Mouse (Mus musculus) G1E (cell line): ENCODE measurements around the gene Lysmd4. TPM values are rescaled to one million over a fixed set of nuclear protein-coding genes. Genes with fewer than 3 reads are reported as not detected.

Experiments
- ATAC-seq: 2 replicates; pipeline ENCODE4 v1.8.0; 2016; ENCODE audit warnings: mild to moderate bottlenecking; ENCODE audit not compliant: insufficient number of reproducible peaks, poor library complexity, low FRiP score, severe bottlenecking; ENCODE audit errors: extremely low read depth
- DNase-seq: peaks from one replicate; pipeline ENCODE4 v3.0.0; 2012; ENCODE audit warnings: low spot score
- H3K27me3 ChIP-seq: 2 replicates; pipeline ENCODE4 v1.6.1; 2012; ENCODE audit warnings: mild to moderate bottlenecking, low read length, inconsistent platforms; ENCODE audit not compliant: insufficient read depth
- H3K36me3 ChIP-seq: replicated peaks from 2 replicates; pipeline ENCODE3; 2012; ENCODE audit warnings: mild to moderate bottlenecking, inconsistent platforms
- H3K4me1 ChIP-seq: 2 replicates; pipeline ENCODE4 v1.6.1; 2012; ENCODE audit warnings: low read depth, low read length, inconsistent platforms, mixed read lengths; ENCODE audit not compliant: insufficient read depth
- H3K4me3 ChIP-seq: 2 replicates; pipeline ENCODE4 v1.5.1; 2012; ENCODE audit warnings: low read depth, mild to moderate bottlenecking, inconsistent platforms, low read length, moderate library complexity, mixed read lengths
- H3K9me3 ChIP-seq: replicated peaks from 2 replicates; pipeline ENCODE4 v1.6.1; 2012; ENCODE audit warnings: inconsistent platforms
- CTCF ChIP-seq: IDR thresholded peaks from 2 replicates; pipeline ENCODE4 v1.5.1; 2012; ENCODE audit warnings: low read depth, low read length, inconsistent platforms, mixed read lengths
- GATA1 ChIP-seq: IDR thresholded peaks from 2 replicates; pipeline ENCODE4 v1.6.1; 2012; ENCODE audit warnings: borderline replicate concordance, low read length, inconsistent platforms, mixed read lengths
- GATA2 ChIP-seq: IDR thresholded peaks from 2 replicates; pipeline ENCODE4 v1.6.1; 2012; ENCODE audit warnings: low read depth, low read length, inconsistent platforms, borderline replicate concordance
- POLR2AphosphoS5 ChIP-seq: IDR thresholded peaks from 2 replicates; pipeline ENCODE4 v1.6.1; 2012; ENCODE audit warnings: low read depth, low read length, inconsistent platforms; ENCODE audit not compliant: insufficient replicate concordance
- TAL1 ChIP-seq: conservative IDR thresholded peaks from 2 replicates; pipeline ENCODE4 v1.6.1; 2012; ENCODE audit warnings: low read depth, low read length, inconsistent platforms, mixed read lengths
- polyA plus RNA-seq: library from polyadenylated mRNA; stranded (reverse); fragments of >175 nt; gene quantifications from 2 replicates; pipeline ENCODE4 v1.2.3, GENCODE M21; 2012
- total RNA-seq, 2 experiments: library from RNA; stranded (forward) in 1 of 2; stranded (reverse) in 1 of 2; fragments of 200-1000 nt in 1 of 2; fragments of >200 nt in 1 of 2; fragmentation: Nextera tagmentation in 1 of 2; gene quantifications; 2 replicates each; pipeline ENCODE4 v1.2.3; 2014 to 2017

Gene Lysmd4
- total and polyA plus RNA-seq, 3 experiments = 1.5 to 2.1 (median 1.9) TPM

- Histone ChIP-seq H3K36me3 (peaks cover 27% of the 10 kb centered on the region), H3K4me1 (no peaks in the 10 kb centered on the region), H3K27me3 (no peaks in the 10 kb centered on the region), H3K4me3 (no peak overlapping the region), H3K9me3 (no peaks in the 10 kb centered on the region)
- ATAC-seq (no peak), DNase-seq (no peak)
- TF ChIP-seq GATA1 (no peak), TAL1 (no peak), GATA2 (no peak), POLR2AphosphoS5 (no peak), CTCF (no peak)
Observed at GRCm38 (mm10) chr7:67229701-67230100, 7.4 kb downstream of the Lysmd4 start.

- Histone ChIP-seq H3K4me3 (no peak overlapping the region), H3K9me3 (no peaks in the 10 kb centered on the region), H3K27me3 (no peaks in the 10 kb centered on the region), H3K4me1 (no peaks in the 10 kb centered on the region), H3K36me3 (peaks cover 32% of the 10 kb centered on the region)
- ATAC-seq = no peak
- no peak for DNase-seq
- no peak for TF ChIP-seq GATA1
- TF ChIP-seq TAL1 = no peak
- no peak for TF ChIP-seq POLR2AphosphoS5
- TF ChIP-seq CTCF = no peak
- no peak for TF ChIP-seq GATA2
Observed at GRCm38 (mm10) chr7:67230221-67230620, 7.9 kb downstream of the Lysmd4 start.

DNA sequence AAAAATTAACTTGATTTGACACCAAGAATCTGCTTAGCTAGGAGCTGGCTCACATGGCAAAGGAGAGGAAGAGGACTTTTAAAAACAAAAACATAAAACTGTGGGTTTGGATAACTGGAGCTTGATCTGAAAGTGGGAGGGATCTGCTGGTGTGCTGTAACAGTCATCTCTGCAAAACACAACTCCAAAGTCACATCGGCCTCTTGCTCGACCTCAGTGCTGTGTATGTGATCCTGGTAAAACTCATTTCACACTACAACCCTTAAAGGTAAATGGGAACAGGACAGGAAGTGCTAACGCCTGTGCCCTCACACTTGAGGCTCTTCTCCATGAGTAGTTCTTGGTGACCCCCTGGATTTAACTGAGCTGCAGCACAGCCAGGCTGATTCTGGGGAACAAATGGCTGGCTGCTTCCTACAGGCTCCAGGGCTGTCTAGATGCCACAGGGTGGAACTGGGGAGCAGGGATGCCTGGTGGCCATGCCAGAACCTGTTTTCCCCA, 8.3 kb downstream of the Lysmd4 start:
- DNase-seq (no peak), ATAC-seq (no peak)

GRCm38 (mm10) chr7:67232504-67232903, 10.2 kb downstream of the Lysmd4 start:
- ATAC-seq (no peak), DNase-seq (no peak)

More for the DNA sequence above, 8.3 kb downstream of the Lysmd4 start:
- H3K36me3 ChIP-seq = peaks cover 37% of the 10 kb centered on the region
- no peaks in the 10 kb centered on the region for H3K27me3 ChIP-seq
- TF ChIP-seq GATA1 (no peak), GATA2 (no peak), CTCF (no peak), POLR2AphosphoS5 (no peak), TAL1 (no peak)
- no peaks in the 10 kb centered on the region for H3K4me1 ChIP-seq
- H3K4me3 ChIP-seq = no peak overlapping the region
- no peaks in the 10 kb centered on the region for H3K9me3 ChIP-seq

GRCm38 (mm10) chr7:67234797-67235196, 12.5 kb downstream of the Lysmd4 start:
- DNase-seq (no peak), ATAC-seq (no peak)
- H3K27me3 ChIP-seq = no peaks in the 10 kb centered on the region
- H3K4me1 ChIP-seq = no peaks in the 10 kb centered on the region
- no peaks in the 10 kb centered on the region for H3K9me3 ChIP-seq
- no peak overlapping the region for H3K4me3 ChIP-seq
- no peak for TF ChIP-seq GATA2
- peaks cover 64% of the 10 kb centered on the region for H3K36me3 ChIP-seq

More at GRCm38 (mm10) chr7:67232504-67232903, 10.2 kb downstream of the Lysmd4 start:
- Histone ChIP-seq H3K4me1 (no peaks in the 10 kb centered on the region), H3K27me3 (no peaks in the 10 kb centered on the region), H3K9me3 (no peaks in the 10 kb centered on the region), H3K36me3 (peaks cover 48% of the 10 kb centered on the region), H3K4me3 (no peak overlapping the region)
- TF ChIP-seq TAL1 = no peak

GRCm38 (mm10) chr7:67236351-67236750, 14.0 kb downstream of the Lysmd4 start:
- H3K27me3 ChIP-seq = no peaks in the 10 kb centered on the region
- ATAC-seq (no peak), DNase-seq (no peak)
- H3K4me1 ChIP-seq = no peaks in the 10 kb centered on the region
- H3K9me3 ChIP-seq = no peaks in the 10 kb centered on the region
- peaks cover 62% of the 10 kb centered on the region for H3K36me3 ChIP-seq
- TF ChIP-seq GATA2 (no peak), TAL1 (no peak), CTCF (no peak)
- H3K4me3 ChIP-seq = no peak overlapping the region

GRCm38 (mm10) chr7:67237752-67238151, 15.4 kb downstream of the Lysmd4 start:
- Histone ChIP-seq H3K4me3 (no peak overlapping the region), H3K27me3 (no peaks in the 10 kb centered on the region), H3K4me1 (no peaks in the 10 kb centered on the region), H3K9me3 (no peaks in the 10 kb centered on the region), H3K36me3 (peaks cover 54% of the 10 kb centered on the region)
- ATAC-seq (no peak), DNase-seq (no peak)
- TF ChIP-seq GATA2 (no peak), CTCF (no peak), POLR2AphosphoS5 (no peak), TAL1 (no peak), GATA1 (no peak)
